Mouse (Mus musculus) small intestine, adult 2 months (tissue): Measurements from ENCODE around the gene Rfx8.

Experiments
- CTCF ChIP-seq: fragments of 200-500 bp; IDR thresholded peaks from 2 replicates; pipeline ENCODE4 v1.5.1; 2012; ENCODE audit warnings: low read depth, mild to moderate bottlenecking, control low read depth, inconsistent platforms, low read length, moderate library complexity, mixed read lengths; ENCODE audit not compliant: insufficient replicate concordance, insufficient read length; ENCODE audit errors: extremely low read depth
- POLR2A ChIP-seq: fragments of 200-500 bp; IDR thresholded peaks from 2 replicates; pipeline ENCODE4 v1.6.1; 2012; ENCODE audit warnings: low read depth, mild to moderate bottlenecking, control low read depth, inconsistent platforms, low read length, moderate library complexity

DNA sequence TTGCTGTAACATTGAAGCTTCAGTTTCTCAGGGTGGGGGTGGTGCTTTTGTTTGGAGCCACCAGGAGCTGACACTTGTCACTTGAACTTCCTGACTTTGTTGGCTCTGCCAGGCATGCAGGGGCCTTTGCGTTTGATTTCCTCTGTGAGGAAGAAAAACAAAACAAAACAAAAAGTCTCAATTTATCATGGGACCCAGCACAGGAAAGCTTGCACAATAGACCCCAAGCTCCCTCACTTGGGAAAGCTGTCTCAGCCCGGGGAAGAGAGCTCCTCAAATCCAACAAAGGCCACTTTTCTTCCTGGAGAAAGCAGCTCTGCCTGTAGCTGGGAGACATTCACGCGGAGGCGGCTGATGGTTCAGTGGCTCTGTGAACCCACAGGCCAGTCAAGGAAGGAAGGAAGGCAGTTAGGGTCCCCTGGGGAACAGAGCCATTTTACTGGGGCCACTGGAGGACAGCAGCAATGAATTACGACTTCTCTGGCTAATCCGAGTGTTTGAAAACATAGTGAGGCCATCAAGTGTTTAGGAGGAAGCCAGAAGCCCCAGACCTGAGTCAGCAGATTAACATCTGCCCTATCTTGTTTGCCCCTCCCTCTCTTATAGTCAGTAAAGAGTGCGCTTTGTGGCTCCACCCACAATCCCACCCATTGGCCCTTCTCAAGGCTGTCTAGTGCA is 15.3 kb upstream of the Rfx8 start:
- TF ChIP-seq CTCF: no peak
- no peak for TF ChIP-seq POLR2A
